Mouse (Mus musculus) erythroblast, embryonic 14.5 days (primary cell): ENCODE data around the gene Krt78.

Experiments used
- GATA1 ChIP-seq: IDR thresholded peaks from 2 replicates; pipeline ENCODE4 v1.6.1; 2012; ENCODE audit warnings: low read length, inconsistent platforms, mixed read lengths
- TAL1 ChIP-seq: IDR thresholded peaks from 3 replicates; pipeline ENCODE4 v1.6.1; 2012; ENCODE audit warnings: low read length, inconsistent platforms, mixed read lengths

DNA sequence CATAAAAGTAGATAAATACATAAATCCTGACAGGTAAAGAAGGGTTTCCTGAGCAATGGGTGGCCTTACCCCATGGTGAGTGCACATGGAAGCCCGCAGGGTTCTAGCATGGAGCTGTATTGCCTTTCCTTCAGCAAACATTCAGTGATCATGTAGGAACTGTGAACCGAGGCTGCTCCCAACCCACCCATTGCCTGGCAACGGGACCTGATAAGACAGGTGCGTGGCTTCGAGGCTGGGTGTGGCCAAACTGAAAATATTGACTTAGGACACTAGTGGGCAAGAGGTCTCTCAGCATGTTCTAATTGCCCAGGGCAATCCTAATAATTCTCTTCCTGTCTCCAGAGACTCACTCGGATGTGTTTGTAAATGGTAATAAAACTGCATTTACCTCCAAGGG is 40.3 kb upstream of the Krt78 start:
- TF ChIP-seq GATA1 (no peak), TAL1 (no peak)
